Mouse (Mus musculus) liver, embryonic 11.5 days (tissue): ENCODE results near the gene Fzd7. TPM values are rescaled to one million over a fixed set of nuclear protein-coding genes. Genes with fewer than 3 reads are reported as not detected.

Experiments
- ATAC-seq: fragments of 200-750 bp; cut with Nextera tagmentation; replicated peaks from 2 replicates; pipeline ENCODE4 v1.8.0; 2017; ENCODE audit warnings: moderate number of reproducible peaks, mild to moderate bottlenecking, moderate TSS enrichment, moderate library complexity; ENCODE audit not compliant: low FRiP score
- DNase-seq: peaks from one replicate; pipeline ENCODE4 v3.0.0-alpha.2; 2017; ENCODE audit warnings: low spot score
- H3K27ac ChIP-seq: fragments of 300-500 bp; sonication (generic); 2 replicates; pipeline ENCODE4 v1.5.1; 2014; ENCODE audit warnings: mild to moderate bottlenecking, low read depth, low read length, control low read depth
- H3K27me3 ChIP-seq: fragments of 300-500 bp; sonication (generic); replicated peaks from 2 replicates; pipeline ENCODE4 v1.6.1; 2014; ENCODE audit warnings: low read length, mixed read lengths; ENCODE audit not compliant: control insufficient read depth, insufficient read depth
- H3K36me3 ChIP-seq: fragments of 300-500 bp; sonication (generic); 2 replicates; pipeline ENCODE4 v1.6.1; 2014; ENCODE audit warnings: mild to moderate bottlenecking, low read length, moderate library complexity, mixed read lengths; ENCODE audit not compliant: control insufficient read depth, insufficient read depth
- H3K4me1 ChIP-seq: fragments of 300-500 bp; sonication (generic); replicated peaks from 2 replicates; pipeline ENCODE4 v1.6.1; 2014; ENCODE audit warnings: low read length, mixed read lengths; ENCODE audit not compliant: control insufficient read depth, insufficient read depth
- H3K4me2 ChIP-seq: fragments of 300-500 bp; sonication (generic); 2 replicates; pipeline ENCODE4 v1.6.1; 2014; ENCODE audit warnings: mild to moderate bottlenecking, control low read depth, moderate library complexity
- H3K4me3 ChIP-seq: fragments of 300-500 bp; sonication (generic); 2 replicates; pipeline ENCODE4 v1.5.1; 2014; ENCODE audit warnings: low read depth, low read length, control low read depth
- H3K9ac ChIP-seq: fragments of 300-500 bp; sonication (generic); 2 replicates; pipeline ENCODE4 v1.6.1; 2014; ENCODE audit warnings: low read depth, low read length, control low read depth
- H3K9me3 ChIP-seq: fragments of 300-500 bp; sonication (generic); 2 replicates; pipeline ENCODE4 v1.6.1; 2016; ENCODE audit warnings: low read length, inconsistent platforms, mixed read lengths; ENCODE audit not compliant: control insufficient read depth
- WGBS: fragments of 180-500 bp; shearing (Covaris S2); extraction: QIAGEN DNeasy Blood & Tissue Kit; methylation state at CpG from one replicate; pipeline ENCODE4 v1.1.7; 2014; 5-methylcytosine and 5-hydroxymethylcytosine counted together
- polyA plus RNA-seq: library from polyadenylated mRNA; unstranded; fragments of >200 nt; fragmentation: Nextera tagmentation; extraction: Ambion mirVana; gene quantifications from 2 replicates; pipeline ENCODE4 v1.2.1, GENCODE M21; 2014

Fzd7 gene
- polyA plus RNA-seq, 1 experiment from 2014 or later: 7.7 TPM

DNA sequence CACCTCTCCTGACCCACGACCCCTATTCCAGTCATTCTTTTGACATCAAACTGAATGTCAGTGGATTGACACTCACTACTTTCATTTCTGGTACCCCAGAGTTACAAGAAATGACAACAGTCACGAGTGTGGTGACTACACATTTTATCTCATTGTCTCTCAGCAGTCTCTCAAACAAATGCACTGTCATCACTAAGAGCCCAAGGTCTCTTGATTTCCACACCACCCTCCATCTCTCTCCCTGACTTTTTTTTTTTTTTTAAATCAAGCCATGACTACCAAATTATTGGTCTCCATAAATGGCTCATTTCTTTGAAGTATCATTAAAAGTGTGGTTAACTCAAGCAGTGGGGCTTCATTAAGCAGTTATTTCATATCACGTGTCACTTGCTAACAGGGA is 17.1 kb downstream of the Fzd7 start:
- H3K9ac ChIP-seq: no peak overlapping the region
- DNase-seq (no peak), ATAC-seq (no peak)
- H3K36me3 ChIP-seq: no peaks in the 10 kb centered on the region
- no peak overlapping the region for H3K27ac ChIP-seq
- H3K4me2 ChIP-seq: no peak overlapping the region
- no peaks in the 10 kb centered on the region for H3K9me3 ChIP-seq
- H3K4me3 ChIP-seq: no peak overlapping the region
- 0 out of 2 replicates have a peak, but pooled peaks cover 5% of the 10 kb centered on the region for H3K4me1 ChIP-seq
- WGBS: 70% methylated on average over 3 of the region's 3 CpGs
- no peaks in the 10 kb centered on the region for H3K27me3 ChIP-seq

DNA sequence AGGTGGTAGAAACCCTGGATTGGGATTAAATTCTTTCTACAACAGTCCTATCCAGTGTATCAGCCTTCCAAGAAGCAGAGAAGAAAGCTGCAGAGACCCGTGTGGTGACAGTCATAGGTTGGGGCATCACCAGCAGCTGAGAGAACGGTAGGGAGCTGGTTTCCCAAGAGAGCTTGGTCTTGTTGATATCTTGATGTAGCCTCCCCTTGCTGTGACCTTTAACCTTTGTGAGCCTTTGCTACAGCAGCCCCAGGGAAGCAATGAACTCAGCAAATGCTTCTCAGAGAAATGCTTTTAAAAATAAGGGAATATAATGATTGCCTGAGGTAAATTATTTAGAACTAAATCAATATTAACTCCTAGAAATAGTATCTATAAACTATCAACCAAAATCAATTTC is 20.1 kb downstream of the Fzd7 start:
- DNase-seq: no peak
- Histone ChIP-seq H3K27me3 (no peaks in the 10 kb centered on the region), H3K4me1 (0 out of 2 replicates have a peak, but pooled peaks cover 3% of the 10 kb centered on the region), H3K9ac (no peak overlapping the region), H3K27ac (no peak overlapping the region), H3K4me2 (no peak overlapping the region), H3K9me3 (no peaks in the 10 kb centered on the region), H3K4me3 (no peak overlapping the region), H3K36me3 (no peaks in the 10 kb centered on the region)
- no peak for ATAC-seq
- WGBS: 56% methylated on average over 2 of the region's 2 CpGs

DNA sequence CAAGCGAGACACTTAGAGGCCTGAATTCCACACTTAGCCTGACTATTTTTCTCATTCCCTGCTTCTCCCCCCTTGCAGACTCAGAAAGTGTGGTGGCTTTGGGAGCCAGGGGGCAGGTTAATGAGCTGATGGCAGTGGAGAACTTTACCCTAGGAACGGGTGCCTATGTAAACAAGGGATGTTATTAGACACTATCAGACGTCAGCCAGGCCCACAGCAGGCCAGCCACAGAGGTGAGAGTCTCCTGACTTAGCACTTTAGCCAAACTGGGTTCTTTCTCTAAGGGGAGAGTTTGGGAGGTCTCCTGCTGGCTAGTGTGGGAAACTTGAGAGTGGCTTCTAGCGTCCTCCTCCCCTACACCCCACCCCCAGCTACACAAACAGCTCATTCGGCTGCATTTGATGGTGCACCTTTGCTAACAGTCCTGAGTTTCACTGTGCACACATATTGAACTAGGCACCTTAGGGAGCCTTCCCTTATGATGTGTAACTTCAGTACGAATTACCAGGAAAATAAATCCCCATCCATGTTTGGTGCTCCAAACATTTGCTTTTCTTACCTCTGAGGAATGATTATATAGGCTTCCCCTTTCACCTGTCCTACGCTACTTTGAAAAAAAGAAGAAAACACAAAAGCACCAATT is 21.6 kb downstream of the Fzd7 start:
- Histone ChIP-seq H3K27me3 (no peaks in the 10 kb centered on the region), H3K4me1 (0 out of 2 replicates have a peak, but pooled peaks cover 3% of the 10 kb centered on the region), H3K36me3 (no peaks in the 10 kb centered on the region), H3K27ac (0 out of 2 replicates have a peak overlapping the region, but pooled peaks have one; percentile 39), H3K9ac (no peak overlapping the region), H3K9me3 (no peaks in the 10 kb centered on the region), H3K4me2 (no peak overlapping the region), H3K4me3 (no peak overlapping the region)
- DNase-seq: no peak
- WGBS: 56% methylated on average over 7 of the region's 7 CpGs
- ATAC-seq: peak; percentile 20; the same call in 1 of the 2 replicates

DNA sequence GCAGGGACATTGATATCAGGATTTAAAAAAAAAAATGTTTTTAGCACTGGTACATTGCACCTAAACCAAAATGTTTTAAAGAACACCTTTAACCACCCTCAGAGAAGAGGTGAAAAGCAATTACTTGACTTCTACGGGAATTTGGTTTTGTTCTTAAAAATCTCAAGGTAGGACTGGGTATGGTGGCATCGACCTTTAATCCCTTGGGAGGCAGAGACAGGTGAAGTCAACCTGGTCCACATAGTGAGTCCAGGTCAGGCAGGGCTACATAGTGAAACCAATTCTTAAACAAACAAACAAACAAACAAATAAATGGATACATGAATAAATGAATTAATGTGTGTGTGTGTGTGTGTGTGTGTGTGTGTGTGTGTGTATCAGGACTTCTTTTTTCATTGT is 22.1 kb downstream of the Fzd7 start:
- no peaks in the 10 kb centered on the region for H3K36me3 ChIP-seq
- H3K9me3 ChIP-seq: no peaks in the 10 kb centered on the region
- H3K4me3 ChIP-seq: no peak overlapping the region
- no peak for ATAC-seq
- DNase-seq: no peak
- H3K27ac ChIP-seq: no peak overlapping the region
- H3K9ac ChIP-seq: no peak overlapping the region
- H3K27me3 ChIP-seq: no peaks in the 10 kb centered on the region
- 66% methylated on average over 2 of the region's 2 CpGs for WGBS
- H3K4me2 ChIP-seq: no peak overlapping the region
- no peaks in the 10 kb centered on the region for H3K4me1 ChIP-seq

DNA sequence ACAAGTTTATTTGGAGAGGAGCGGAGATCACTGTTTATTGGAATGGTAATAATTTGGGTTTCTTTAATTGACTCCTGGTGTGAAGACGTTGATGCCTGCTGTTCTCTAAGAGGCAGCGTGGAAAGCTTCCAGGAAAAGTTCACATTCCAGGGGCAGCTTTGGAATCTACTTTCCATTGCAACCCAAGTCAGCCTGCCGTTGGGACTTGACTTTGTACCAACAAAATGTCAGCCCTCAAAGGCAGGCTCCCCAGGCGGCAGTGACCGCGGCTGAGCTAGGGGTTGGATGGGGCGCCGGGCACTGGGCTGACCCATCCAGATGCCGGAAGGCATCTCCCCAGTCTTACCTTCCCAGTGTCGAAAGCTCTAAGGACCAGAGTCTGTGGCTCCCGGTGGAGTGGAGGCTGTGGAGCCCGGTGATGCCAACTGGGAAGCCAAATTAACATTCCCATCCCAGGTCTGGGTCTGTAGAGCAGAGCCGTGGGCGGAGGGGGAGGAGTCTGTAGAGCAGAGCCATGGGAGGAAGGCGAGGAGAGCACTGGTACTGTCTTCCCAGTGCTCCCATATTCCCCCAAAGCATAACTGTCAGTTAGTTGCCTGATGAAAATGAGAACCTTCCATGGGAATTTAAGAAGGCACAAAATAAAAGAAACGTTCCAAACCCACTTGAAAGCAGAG is 26.4 kb downstream of the Fzd7 start:
- Histone ChIP-seq H3K4me3 (no peak overlapping the region), H3K4me1 (no peaks in the 10 kb centered on the region), H3K27me3 (no peaks in the 10 kb centered on the region), H3K36me3 (no peaks in the 10 kb centered on the region), H3K9me3 (no peaks in the 10 kb centered on the region), H3K4me2 (no peak overlapping the region), H3K27ac (no peak overlapping the region), H3K9ac (no peak overlapping the region)
- ATAC-seq (no peak), DNase-seq (no peak)
- 45% methylated on average over 17 of the region's 17 CpGs for WGBS

DNA sequence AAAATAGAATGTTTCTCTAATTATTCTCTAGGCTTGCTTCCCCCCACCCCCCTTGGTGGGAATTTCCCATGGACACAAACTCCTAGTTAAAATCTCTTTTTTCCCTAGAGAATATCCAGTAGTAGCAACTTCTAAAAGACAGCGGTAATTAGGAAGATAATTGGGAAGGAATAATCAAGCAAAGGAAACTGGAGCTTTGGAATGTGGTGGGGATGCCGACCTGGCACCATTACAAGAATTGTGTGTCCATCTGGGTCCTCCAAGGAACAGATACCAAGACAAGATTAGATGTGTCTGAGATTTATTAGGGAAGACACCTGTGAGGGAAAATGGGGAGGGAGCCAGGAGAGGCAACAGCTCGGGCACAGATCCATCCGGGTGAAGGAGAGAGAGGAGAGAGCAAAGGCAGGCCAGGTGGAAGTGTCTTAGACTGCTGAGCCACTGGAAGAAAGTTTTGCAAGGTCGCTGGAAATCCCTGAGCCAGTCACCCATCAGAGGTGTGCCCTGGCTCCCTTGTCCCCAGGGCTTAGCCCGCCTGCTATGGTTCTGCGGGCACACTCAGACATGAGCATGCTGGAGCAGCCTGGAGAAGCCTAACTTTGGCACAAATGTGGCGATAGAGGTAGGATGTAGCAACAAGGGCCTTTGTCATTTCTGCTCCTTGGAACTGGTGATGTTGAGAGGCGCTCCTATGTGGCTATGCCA is 29.5 kb downstream of the Fzd7 start:
- H3K9ac ChIP-seq: no peak overlapping the region
- 64% methylated on average over 9 of the region's 9 CpGs for WGBS

DNA sequence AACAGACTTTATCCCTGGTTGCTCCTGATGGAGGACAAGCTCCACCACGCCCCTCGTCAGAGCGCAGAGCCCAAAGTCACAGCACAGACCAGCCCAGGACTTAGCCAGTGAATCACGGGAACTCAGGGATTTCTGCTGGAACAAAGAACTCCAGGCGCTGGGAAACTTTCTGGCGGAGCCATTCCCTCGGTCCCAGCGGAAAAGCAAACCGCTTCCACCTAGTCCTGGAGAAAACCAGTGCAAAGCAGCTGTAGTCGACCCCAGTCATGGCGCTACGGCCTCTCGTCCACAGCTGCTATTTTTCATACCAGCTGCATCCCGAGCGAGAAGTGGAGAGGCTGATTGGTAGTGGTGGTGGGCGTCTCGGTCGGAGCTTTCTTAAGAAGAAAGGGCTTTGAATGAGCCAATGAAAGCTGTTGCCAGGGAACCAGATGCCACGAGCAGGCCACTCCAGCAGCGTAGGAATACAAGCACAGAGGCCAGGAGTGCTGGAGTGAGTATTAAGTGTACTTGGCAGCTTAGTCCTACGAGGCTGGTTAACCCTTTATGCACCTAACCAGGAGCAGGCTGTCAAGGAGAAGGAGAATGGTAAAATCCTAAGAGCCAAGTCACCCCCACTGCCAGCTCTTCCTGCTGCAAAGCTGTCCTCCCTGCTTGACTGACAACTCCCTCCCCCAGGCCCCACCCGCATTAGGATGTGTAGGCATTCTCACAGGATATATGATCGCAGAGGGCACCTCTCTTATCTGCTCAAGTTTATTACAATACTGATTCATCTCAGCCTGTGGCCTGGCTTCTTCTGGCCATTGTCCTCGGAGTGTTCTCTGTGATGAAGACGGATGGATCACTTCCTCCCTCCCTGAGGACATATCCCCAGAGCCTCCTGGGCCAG is 34.0 kb downstream of the Fzd7 start, which contains the start of gene Gm973:
Gene Gm973 (plus strand): TSS at position 239 of the 892 bp plus-strand sequence.
- Histone ChIP-seq H3K4me3 (peak within 1 kb of the TSS; percentile 26), H3K27ac (peak within 1 kb of the TSS; percentile 50; the same call in 1 of the 2 replicates)

More for the DNA sequence above, 29.5 kb downstream of the Fzd7 start:
- Histone ChIP-seq H3K27me3 (no peaks in the 10 kb centered on the region), H3K4me2 (no peak overlapping the region), H3K27ac (no peak overlapping the region), H3K4me1 (peaks cover 2% of the 10 kb centered on the region; the same call in 1 of the 2 replicates), H3K4me3 (no peak overlapping the region), H3K9me3 (no peaks in the 10 kb centered on the region), H3K36me3 (no peaks in the 10 kb centered on the region)
- no peak for ATAC-seq
- no peak for DNase-seq

More for the DNA sequence above, 34.0 kb downstream of the Fzd7 start, which contains the start of gene Gm973:
- Histone ChIP-seq H3K36me3 (no peaks in the 10 kb centered on the region), H3K9ac (0 out of 2 replicates have a peak within 1 kb of the TSS, but pooled peaks have one; percentile 22), H3K9me3 (no peaks in the 10 kb centered on the region), H3K4me2 (peak within 1 kb of the TSS; percentile 49), H3K27me3 (no peaks in the 10 kb centered on the region), H3K4me1 (peaks cover 7% of the 10 kb centered on the region; the same call in 1 of the 2 replicates)
- DNase-seq: peak; percentile 50
- ATAC-seq: 0 out of 2 replicates have a peak, but pooled peaks have one; percentile 7
- WGBS: 12% methylated on average over 25 of the region's 25 CpGs
